ENCODE assay signal across 22 mouse cellular contexts in the genomic region with DNA sequence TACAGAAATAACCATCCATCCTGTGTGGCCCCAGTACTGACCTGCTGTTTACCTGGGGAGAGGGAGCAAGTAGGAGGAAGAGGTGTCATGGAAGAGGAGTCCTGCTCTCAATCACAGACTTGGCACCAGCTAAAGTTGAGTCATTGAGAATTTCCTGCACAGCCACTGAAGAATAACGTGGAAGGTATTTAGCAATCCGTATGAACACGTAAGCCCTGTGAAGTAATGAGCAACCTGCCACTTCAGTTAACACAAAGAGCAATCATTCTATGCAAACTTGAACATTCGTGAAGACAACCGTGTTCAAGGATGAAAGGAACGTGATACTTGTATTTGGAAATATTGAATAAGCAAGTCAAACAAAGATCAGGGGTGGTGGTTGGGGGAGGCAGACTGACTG.
DNase-seq lines count a peak whose midpoint lies in the region; ATAC-seq lines count a peak whose summit lies in the region.
"Had no signal": no experiment of that assay in that cellular context is flagged by ENCODE, and none has a peak within 500 bp of the region (broad histone marks: within the 10 kb centered on the region; RNA-seq: fewer than 3 reads in every experiment).

No protein-coding gene starts in this region.

- H3K4me1 ChIP-seq in intestine, embryonic 14.5 days (replicated peaks; ENCODE audit: control insufficient read depth, insufficient read depth, low read length): no peaks in the 10 kb centered on the region
- no peaks in the 10 kb centered on the region for H3K4me1 ChIP-seq in intestine, embryonic 15.5 days (replicated peaks)
- H3K4me1 ChIP-seq: embryonic facial prominence, embryonic 15.5 days; forebrain, embryonic 12.5 days; hindbrain, embryonic 10.5 days had no signal

- no peak overlapping the region for H3K27ac ChIP-seq in intestine, embryonic 14.5 days (ENCODE audit: low read depth)
- no peak overlapping the region for H3K27ac ChIP-seq in intestine, embryonic 15.5 days
- H3K27ac ChIP-seq: embryonic facial prominence, embryonic 15.5 days; forebrain, embryonic 12.5 days; hindbrain, embryonic 10.5 days; hindbrain, embryonic 14.5 days had no signal

- no peak overlapping the region for H3K4me2 ChIP-seq in intestine, embryonic 14.5 days (ENCODE audit: low read length)
- H3K4me2 ChIP-seq in intestine, embryonic 15.5 days (replicated peaks): no peak overlapping the region
- H3K4me2 ChIP-seq: embryonic facial prominence, embryonic 15.5 days; forebrain, embryonic 12.5 days; heart, embryonic 11.5 days; hindbrain, embryonic 14.5 days had no signal

- 78% methylated on average over 6 of the region's 6 CpGs for WGBS in intestine, embryonic 14.5 days
- 78% methylated on average over 6 of the region's 6 CpGs for WGBS in intestine, embryonic 15.5 days

- H3K9me3 ChIP-seq in intestine, embryonic 14.5 days (ENCODE audit: control insufficient read depth, low read length): no peaks in the 10 kb centered on the region
- H3K9me3 ChIP-seq in intestine, embryonic 15.5 days: no peaks in the 10 kb centered on the region
- H3K9me3 ChIP-seq: embryonic facial prominence, embryonic 15.5 days; forebrain, embryonic 12.5 days; hindbrain, embryonic 10.5 days had no signal

- H3K36me3 ChIP-seq in intestine, embryonic 14.5 days (ENCODE audit: control insufficient read depth, insufficient read depth, low read length): no peaks in the 10 kb centered on the region
- no peaks in the 10 kb centered on the region for H3K36me3 ChIP-seq in intestine, embryonic 15.5 days
- H3K36me3 ChIP-seq: embryonic facial prominence, embryonic 15.5 days; forebrain, embryonic 12.5 days; hindbrain, embryonic 10.5 days had no signal

- ATAC-seq in intestine, embryonic 14.5 days (replicated peaks; ENCODE audit: low FRiP score, low TSS enrichment, low read depth): no peak
- no peak for ATAC-seq in intestine, embryonic 15.5 days
- ATAC-seq: activated CD4-positive, CD25-positive, alpha-beta regulatory T cell, adult 4 months; forebrain, embryonic 16.5 days; intestine, postnatal 0 days had no signal

- no peak overlapping the region for H3K9ac ChIP-seq in intestine, embryonic 14.5 days (ENCODE audit: low read length)
- no peak overlapping the region for H3K9ac ChIP-seq in intestine, embryonic 15.5 days
- H3K9ac ChIP-seq: embryonic facial prominence, embryonic 15.5 days; forebrain, embryonic 12.5 days; hindbrain, embryonic 14.5 days had no signal

- peak; percentile 47 for DNase-seq in intestine, embryonic 14.5 days (ENCODE audit: low spot score)
- peak; percentile 22 for DNase-seq in 3134 (ENCODE audit: extremely low read depth, insufficient read length, low spot score)
- DNase-seq in NIH3T3 (ENCODE audit: low read depth): peak; percentile 41
- DNase-seq in gonadal fat pad, adult 2 months (ENCODE audit: low read depth): peak; percentile 19
- DNase-seq in retina, postnatal 1 day: no peak
- no peak for DNase-seq in embryo, embryonic 11 days
- DNase-seq: adrenal gland, postnatal 14 days; cerebellum, adult 11-12 months; cerebellum, adult 9-10 months; cerebellum, postnatal 25 days; gastrocnemius, postnatal 10 days; heart, adult 11 months had no signal

- no peaks in the 10 kb centered on the region for H3K27me3 ChIP-seq in intestine, embryonic 14.5 days (replicated peaks; ENCODE audit: control insufficient read depth, insufficient read depth, low read length)
- no peaks in the 10 kb centered on the region for H3K27me3 ChIP-seq in intestine, embryonic 15.5 days (replicated peaks)
- H3K27me3 ChIP-seq: embryonic facial prominence, embryonic 15.5 days had no signal

- no peak overlapping the region for H3K4me3 ChIP-seq in intestine, embryonic 14.5 days (ENCODE audit: low read depth, low read length)
- H3K4me3 ChIP-seq in intestine, embryonic 15.5 days (replicated peaks): no peak overlapping the region
- H3K4me3 ChIP-seq: embryonic facial prominence, embryonic 15.5 days; erythroblast, embryonic 14.5 days; forebrain, embryonic 12.5 days; hindbrain, embryonic 10.5 days had no signal

Comparison
In these comparisons a context has a peak if more than half of its experiments do, and no peak if none do; other contexts are left out.
1. DNase-seq: peak in intestine, embryonic 14.5 days (single experiment), 3134 (single experiment), NIH3T3 (single experiment) and gonadal fat pad, adult 2 months (single experiment); none in retina, postnatal 1 day (single experiment) and embryo, embryonic 11 days (single experiment).